Mouse (Mus musculus): Measurements from ENCODE around the gene Rab11fip3.

DNA sequence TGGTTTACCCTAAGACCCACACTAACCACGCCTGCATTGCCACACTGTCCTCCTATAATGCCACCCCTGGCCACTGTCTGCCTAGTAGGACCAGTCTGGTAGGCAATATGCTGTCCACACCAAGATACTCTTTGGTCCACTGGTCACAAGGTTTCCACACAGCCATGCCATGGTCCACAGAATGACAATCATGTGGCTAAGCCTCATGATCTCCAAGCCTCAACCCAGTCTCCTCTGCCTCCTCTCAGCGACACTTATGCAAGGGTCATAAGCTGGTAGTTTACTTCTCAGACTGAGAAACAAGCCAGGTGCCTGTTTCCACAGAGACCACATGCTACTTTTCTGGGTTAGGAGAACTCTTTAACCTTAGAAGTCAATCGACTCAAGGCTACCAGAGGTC lies 86.4 kb downstream of the Rab11fip3 start:
- TF ChIP-seq POLR2A (IDR thresholded peaks at IDR 0.05; ENCODE audit: extremely low read depth, insufficient read depth, low read length) (no peak), CTCF (IDR thresholded peaks at IDR 0.05; ENCODE audit: extremely low read depth, insufficient read depth, low read length) (no peak)

Measured in cortical plate, adult 2 months (tissue).